Mouse (Mus musculus) ES-E14 (cell line): ENCODE results near the gene Omd. TPM values are rescaled to one million over a fixed set of nuclear protein-coding genes. Genes with fewer than 3 reads are reported as not detected.

Experiments
- DNase-seq: peaks from one replicate; pipeline ENCODE4 v3.0.0-alpha.2; 2013; ENCODE audit warnings: low read depth, low spot score
- H3K27ac ChIP-seq: 2 replicates; pipeline ENCODE4 v1.5.1; 2012; ENCODE audit warnings: low read depth, mild to moderate bottlenecking, low read length, moderate library complexity, mixed read lengths; ENCODE audit not compliant: poor library complexity, insufficient read depth, severe bottlenecking
- H3K36me3 ChIP-seq: 2 replicates; pipeline ENCODE4 v1.6.1; 2012; ENCODE audit warnings: mild to moderate bottlenecking, low read length, moderate library complexity, mixed read lengths; ENCODE audit not compliant: control insufficient read depth, poor library complexity, insufficient read depth, severe bottlenecking
- H3K4me1 ChIP-seq, 2 experiments: fragments of 150-350 bp in 1 of 2; sonication (generic) in 1 of 2; 2 replicates each; pipeline ENCODE4 v1.6.1; 2012; ENCODE audit warnings: low read length in 2 of 2, mild to moderate bottlenecking in 1 of 2, mixed read lengths in 1 of 2; ENCODE audit not compliant: control insufficient read depth in 2 of 2, insufficient read depth in 2 of 2, poor library complexity in 1 of 2
- H3K4me3 ChIP-seq, 2 experiments: fragments of 150-350 bp in 1 of 2; sonication (generic) in 1 of 2; 2 replicates each; pipeline ENCODE4 v1.5.1; 2012; ENCODE audit warnings: low read length in 2 of 2, low read depth in 1 of 2, mild to moderate bottlenecking in 1 of 2, mixed read lengths in 1 of 2; ENCODE audit not compliant: insufficient read depth in 1 of 2, poor library complexity in 1 of 2, severe bottlenecking in 1 of 2
- H3K9ac ChIP-seq: 2 replicates; pipeline ENCODE4 v1.6.1; 2012; ENCODE audit warnings: low read depth, mild to moderate bottlenecking, low read length, mixed read lengths; ENCODE audit not compliant: poor library complexity, insufficient read depth, severe bottlenecking
- H3K9me3 ChIP-seq: fragments of 150-350 bp; sonication (generic); 2 replicates; pipeline ENCODE4 v1.6.1; 2012; ENCODE audit warnings: low read depth, mild to moderate bottlenecking, low read length; ENCODE audit not compliant: control insufficient read depth, insufficient read depth
- CHD2 ChIP-seq: IDR thresholded peaks from 2 replicates; pipeline ENCODE4 v1.6.1; 2014; ENCODE audit warnings: mild to moderate bottlenecking, low read depth, low read length, inconsistent platforms
- HCFC1 ChIP-seq: IDR thresholded peaks from 2 replicates; pipeline ENCODE4 v1.6.1; 2012; ENCODE audit warnings: low read length, inconsistent platforms, borderline replicate concordance; ENCODE audit not compliant: insufficient read depth
- MAFK ChIP-seq: IDR thresholded peaks from 2 replicates; pipeline ENCODE4 v1.6.1; 2014; ENCODE audit warnings: mild to moderate bottlenecking, low read depth, low read length, inconsistent platforms; ENCODE audit not compliant: insufficient read depth
- ZC3H11A ChIP-seq: IDR thresholded peaks from 2 replicates; pipeline ENCODE4 v1.6.1; 2012; ENCODE audit warnings: low read depth, mild to moderate bottlenecking, inconsistent platforms, low read length, borderline replicate concordance
- ZNF384 ChIP-seq: IDR thresholded peaks from 2 replicates; pipeline ENCODE4 v1.6.1; 2012; ENCODE audit warnings: low read depth, low read length, inconsistent platforms
- in situ Hi-C, 2 experiments: fragments of 600-800 bp; cut with MboI; formaldehyde crosslinking; loops; one replicate each; pipeline ENCODE4 v1.15.1; 2025; ENCODE audit warnings: low sequenced_read_pairs in 2 of 2, inconsistent platforms in 1 of 2; ENCODE audit not compliant: unreplicated experiment in 2 of 2
- total RNA-seq: library from RNA; depleted of rRNA; stranded (reverse); fragments of 300-350 nt; gene quantifications from 2 replicates; pipeline ENCODE4 v1.2.3, GENCODE M21; 2012; rRNA removed

Omd gene
- total RNA-seq, result 0.16 TPM in 1 of 2 replicates, not detected in the other

DNA sequence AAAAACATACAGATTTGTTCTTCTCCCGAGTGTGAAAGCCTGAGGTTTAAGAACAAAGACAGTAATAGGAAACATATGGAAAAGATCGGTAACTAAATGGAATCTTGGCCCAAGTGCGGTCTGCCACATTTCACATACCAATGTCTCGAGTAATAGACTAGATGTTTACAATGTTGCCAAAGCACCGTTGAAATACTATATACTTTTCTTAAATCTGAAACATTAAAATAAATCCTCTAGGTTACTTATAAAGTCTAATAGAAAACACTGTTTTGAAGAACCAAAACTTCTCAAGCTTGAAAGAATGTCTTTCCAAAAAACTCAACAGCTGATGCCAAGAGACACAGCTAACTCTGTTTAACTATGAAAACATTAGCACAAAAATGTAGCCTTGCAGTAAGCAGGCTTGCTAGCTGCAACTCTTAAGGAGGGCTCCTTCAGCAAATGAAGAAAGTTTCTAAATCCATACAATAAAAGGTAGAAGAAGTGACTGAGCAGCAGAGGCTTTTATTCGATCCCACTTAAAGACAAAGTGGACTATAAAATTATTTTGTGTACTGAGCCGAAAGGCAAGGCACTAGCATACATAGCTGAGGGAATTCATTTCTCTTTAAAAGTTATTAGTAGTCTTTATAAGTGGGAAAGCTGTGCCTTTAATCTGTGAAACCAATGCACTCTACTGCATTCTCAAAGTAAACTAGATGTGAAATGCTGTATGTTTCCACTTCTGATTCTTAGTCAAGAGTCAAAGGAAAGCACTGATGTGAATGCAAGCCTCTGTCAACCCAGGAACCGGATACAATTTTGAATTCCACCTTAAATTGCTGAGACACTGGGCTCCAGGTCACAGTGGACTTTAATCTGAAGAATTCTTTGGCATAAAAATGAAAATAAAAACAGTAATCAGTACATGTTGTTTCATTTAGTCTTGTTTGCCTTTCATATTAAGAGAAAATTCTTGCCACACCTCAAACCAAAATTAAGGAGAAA lies at the start of gene Omd:
Gene Omd, plus strand, starts transcription at position 922 of the 990 bp plus-strand sequence.
- TF ChIP-seq CHD2 (no peak), HCFC1 (no peak), MAFK (no peak), ZNF384 (no peak), ZC3H11A (no peak)
- no peaks in the 10 kb centered on the region for H3K4me1 ChIP-seq
- DNase-seq, result no peak
- H3K27ac ChIP-seq, result no peak within 1 kb of the TSS
- no peak within 1 kb of the TSS for H3K4me3 ChIP-seq
- H3K9ac ChIP-seq, result no peak within 1 kb of the TSS
- in situ Hi-C loops, result no loop called here
- no peaks in the 10 kb centered on the region for H3K9me3 ChIP-seq
- H3K36me3 ChIP-seq, result no peaks in the 10 kb centered on the region

DNA sequence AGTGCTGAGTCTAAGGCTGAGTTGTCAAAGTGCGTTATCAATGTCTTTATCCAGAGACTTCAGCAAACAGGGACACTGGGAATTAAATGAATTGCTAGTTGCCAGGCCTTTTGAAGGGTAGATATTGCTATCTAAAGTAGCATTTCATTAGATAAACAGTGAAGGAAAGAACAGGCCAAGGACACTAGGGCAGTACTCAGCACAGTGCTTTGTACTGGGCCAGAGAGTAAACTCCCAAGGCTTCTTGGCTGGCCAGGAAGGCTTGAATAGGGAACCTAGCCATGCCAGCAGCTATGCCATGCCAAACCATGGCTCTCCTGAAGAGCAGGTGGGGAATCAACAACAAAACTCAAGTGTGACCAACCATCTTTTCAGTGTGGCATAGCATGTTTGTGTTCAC lies 45.3 kb upstream of the Omd start:
- Histone ChIP-seq H3K27ac (no peak overlapping the region), H3K9ac (no peak overlapping the region), H3K4me3 (no peak overlapping the region), H3K9me3 (no peaks in the 10 kb centered on the region), H3K36me3 (no peaks in the 10 kb centered on the region), H3K4me1 (peaks cover 0 to 2% of the 10 kb centered on the region in 2 experiments; a peak in 1 of 4 replicates)
- no peak for DNase-seq
- in situ Hi-C loops, result no loop called here
- TF ChIP-seq HCFC1 (no peak), MAFK (no peak), CHD2 (no peak), ZC3H11A (no peak), ZNF384 (no peak)

DNA sequence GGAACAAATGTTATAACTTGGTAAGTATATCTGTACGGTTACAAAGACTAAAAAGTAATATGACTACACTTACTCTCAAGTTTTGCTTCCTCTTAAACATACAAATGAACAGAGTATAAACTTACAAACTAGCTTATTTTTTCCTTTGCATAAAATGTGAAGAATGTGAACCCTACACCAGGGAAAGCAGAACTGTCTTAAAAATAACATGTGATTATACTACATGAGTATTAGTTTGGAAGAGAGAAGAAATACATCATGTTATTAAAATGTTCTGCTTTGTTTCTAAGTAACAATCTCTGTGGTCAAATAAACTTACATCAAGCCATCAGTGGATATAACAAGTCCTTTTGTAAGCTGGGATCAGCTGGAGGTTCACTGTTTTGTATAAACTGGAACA lies 43.6 kb upstream of the Omd start:
- no peak for TF ChIP-seq MAFK
- H3K4me3 ChIP-seq, result no peak overlapping the region
- H3K9me3 ChIP-seq, result no peaks in the 10 kb centered on the region
- H3K4me1 ChIP-seq, result peaks cover 0 to 2% of the 10 kb centered on the region in 2 experiments; a peak in 1 of 4 replicates
- no peak overlapping the region for H3K9ac ChIP-seq
- H3K36me3 ChIP-seq, result no peaks in the 10 kb centered on the region
- in situ Hi-C loops, result no loop called here
- no peak for DNase-seq
- no peak overlapping the region for H3K27ac ChIP-seq

DNA sequence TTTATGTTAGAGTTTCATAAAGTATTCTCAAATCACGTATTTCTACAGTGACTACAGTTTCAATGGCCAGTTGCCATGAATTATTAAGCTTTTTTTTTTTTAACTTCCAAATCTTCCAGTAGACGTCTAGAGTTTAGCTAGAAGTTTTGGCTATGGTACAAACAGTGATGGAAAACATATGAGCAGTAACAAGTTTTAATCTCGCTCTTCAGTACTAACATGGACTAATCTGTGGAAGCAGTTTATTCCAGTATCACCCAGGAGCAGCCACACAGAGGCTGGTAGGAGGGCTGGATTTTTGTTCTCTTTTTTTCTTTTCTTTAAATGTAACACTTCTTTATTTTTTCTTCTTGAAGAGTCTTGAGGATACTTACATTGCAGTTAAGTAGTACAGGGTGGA lies 38.0 kb upstream of the Omd start, which contains the start of gene Aspn:
Gene Aspn, plus strand, starts transcription at position 165 of the 400 bp plus-strand sequence.
- no peaks in the 10 kb centered on the region for H3K4me1 ChIP-seq
- H3K9ac ChIP-seq, result no peak within 1 kb of the TSS
- TF ChIP-seq ZNF384 (no peak), MAFK (no peak), ZC3H11A (no peak), CHD2 (no peak), HCFC1 (no peak)
- H3K9me3 ChIP-seq, result no peaks in the 10 kb centered on the region
- H3K4me3 ChIP-seq, result no peak within 1 kb of the TSS
- no peak within 1 kb of the TSS for H3K27ac ChIP-seq
- in situ Hi-C loops, result no loop called here
- H3K36me3 ChIP-seq, result no peaks in the 10 kb centered on the region
- no peak for DNase-seq
